Mouse (Mus musculus): ENCODE measurements around the gene Golga5.

- TF ChIP-seq CTCF (IDR thresholded peaks at IDR 0.05) (no peak), EP300 (IDR thresholded peaks at IDR 0.05) (no peak)
Observed at GRCm38 (mm10) chr12:102438983-102439631, 29.8 kb upstream of the Golga5 start.

Data from lung, postnatal 0 days (tissue).